Mouse (Mus musculus) cerebellum, adult 2 months (tissue): Measurements from ENCODE around the gene Armc6.

Experiments
- CTCF ChIP-seq: fragments of 200-500 bp; IDR thresholded peaks from 2 replicates; pipeline ENCODE4 v1.5.1; 2011; ENCODE audit warnings: low read depth, mild to moderate bottlenecking, control low read depth, low read length, moderate library complexity, borderline replicate concordance; ENCODE audit not compliant: insufficient read depth
- POLR2A ChIP-seq: fragments of 200-500 bp; IDR thresholded peaks from 2 replicates; pipeline ENCODE4 v1.6.1; 2011; ENCODE audit warnings: low read length, control low read depth, borderline replicate concordance; ENCODE audit not compliant: insufficient read depth

DNA sequence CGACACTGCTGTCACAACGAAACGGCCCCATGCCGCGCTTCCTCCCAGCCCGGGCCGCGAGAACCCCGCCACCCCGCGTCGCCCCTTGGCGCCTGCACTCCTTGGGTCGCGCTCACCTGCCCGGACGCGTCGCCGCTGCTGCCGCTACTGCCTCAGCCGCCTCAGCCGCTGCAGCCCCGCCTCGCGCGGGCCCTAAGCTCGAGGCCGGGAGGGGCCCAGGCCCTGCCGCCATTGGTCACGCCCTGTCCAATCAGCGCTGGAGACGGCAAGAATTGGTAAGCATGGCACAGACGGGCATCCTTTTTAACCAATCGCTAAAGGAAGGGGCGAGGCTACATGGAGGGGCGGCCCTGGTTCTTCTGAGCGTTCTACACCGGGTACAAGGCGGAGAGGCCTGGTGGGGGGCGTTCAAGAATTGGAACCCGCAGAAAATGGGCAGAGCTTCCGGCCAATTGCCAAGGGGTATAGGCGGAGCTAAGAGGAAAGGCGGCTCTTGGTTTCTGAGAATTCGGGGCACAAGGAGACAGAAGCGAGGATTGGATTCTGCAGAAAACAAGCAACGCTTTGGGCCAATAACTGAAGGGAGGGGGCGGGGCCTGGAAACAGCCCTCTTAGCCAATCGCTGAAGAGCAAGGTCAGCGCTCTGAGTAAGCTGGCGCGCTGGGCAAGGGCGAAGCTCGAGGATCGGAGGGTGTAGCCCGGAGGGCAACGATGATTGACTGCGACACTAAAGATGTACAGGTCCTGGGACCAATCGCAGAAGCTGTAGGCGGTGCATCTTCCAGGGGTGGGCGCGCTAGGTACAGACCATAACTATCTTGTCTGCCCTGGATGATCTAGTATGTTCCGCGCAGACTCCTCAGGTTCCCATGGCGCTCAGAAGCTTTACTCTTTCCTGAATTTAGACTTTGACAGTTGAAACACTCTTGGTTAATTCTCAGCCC lies 21.9 kb downstream of the Armc6 start, which contains the start of gene Slc25a42:
- TF ChIP-seq POLR2A (peak; percentile 89), CTCF (no peak)
